Mouse (Mus musculus) left cerebral cortex, adult 9 months (tissue): Measurements from ENCODE around the gene Mob3c.
A peak's percentile ranks its signal among the peaks of the same experiment; 100 is the strongest.

ENCODE experiments used
- DNase-seq, 2 experiments: peaks; one replicate each; pipeline ENCODE4 v3.0.0; 2022; ENCODE audit warnings: low spot score in 2 of 2

The Mob3c gene

DNA sequence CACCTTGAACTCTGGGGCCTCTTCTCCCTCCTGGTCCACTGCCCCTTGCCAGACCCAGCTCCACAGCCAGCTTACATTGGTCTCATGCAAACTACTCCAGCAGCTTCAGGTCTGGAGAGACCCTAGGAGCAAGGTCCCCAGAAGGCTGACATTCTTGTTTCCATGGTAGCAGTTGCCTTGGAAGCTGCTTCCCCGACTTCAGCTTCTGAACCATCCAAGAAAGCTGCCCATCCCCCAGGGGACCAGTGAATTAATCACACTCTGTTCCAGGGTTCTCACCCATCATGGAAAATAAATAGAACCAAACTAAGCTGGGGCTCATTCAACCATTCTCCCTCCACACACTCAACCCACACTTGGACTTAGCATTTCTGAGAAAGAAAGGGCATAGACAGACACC is 53.3 kb downstream of the Mob3c start:
- peak in 1 of 2 experiments; percentile 42 for DNase-seq

DNA sequence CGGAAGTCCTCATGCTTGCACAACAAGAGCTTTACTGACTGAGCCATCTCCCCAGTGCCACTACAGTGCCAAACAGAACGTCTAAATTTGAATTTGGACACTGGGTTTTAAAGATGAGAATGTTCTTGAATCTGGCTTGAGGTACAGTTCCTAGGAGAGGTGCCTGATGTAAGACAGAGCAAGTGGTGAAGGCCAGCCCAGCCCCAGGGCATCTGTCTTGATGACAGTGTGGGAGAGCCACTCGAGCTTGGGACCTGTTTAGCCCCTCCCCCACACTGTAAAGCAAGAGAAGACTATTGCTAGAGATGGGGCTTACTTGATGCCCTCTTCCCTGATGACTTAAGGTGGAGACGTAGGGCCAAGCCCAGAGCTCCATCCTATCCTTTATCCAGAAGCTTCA is 54.3 kb downstream of the Mob3c start:
- no peak for DNase-seq

DNA sequence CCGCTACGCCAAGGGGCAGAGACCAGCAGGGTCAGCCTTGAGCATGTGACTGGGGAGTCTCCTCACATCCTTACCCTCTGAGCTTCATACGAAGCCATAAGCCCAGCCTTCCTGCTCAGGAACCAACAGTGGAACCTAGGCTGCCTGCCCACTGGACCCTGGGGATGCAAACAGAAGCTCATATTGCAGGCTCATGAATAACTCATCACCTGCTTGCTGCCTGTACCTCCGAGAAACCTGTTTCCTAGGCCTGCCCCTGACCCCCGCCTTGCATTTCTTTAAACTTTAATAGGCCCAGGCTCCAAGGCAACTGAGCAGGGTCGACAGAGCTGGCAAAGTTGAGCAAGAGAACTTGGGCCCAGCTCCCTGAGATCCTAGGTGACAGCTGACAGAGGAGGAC is 56.1 kb downstream of the Mob3c start, which contains the start of gene Kncn:
TSS of gene Kncn (plus strand) at position 379 of the 400 bp plus-strand sequence.
- no peak for DNase-seq
